Mouse (Mus musculus) 3134 (cell line): Measurements from ENCODE around the gene Alkbh3.

Source experiments
- DNase-seq: peaks from one replicate; pipeline ENCODE4 v3.0.0-alpha.2; 2011; ENCODE audit warnings: low spot score; ENCODE audit not compliant: insufficient read length; ENCODE audit errors: extremely low read depth

The Alkbh3 gene

GRCm38 (mm10) chr2:93956331-93956801, 54.2 kb downstream of the Alkbh3 start:
- DNase-seq: no peak

- no peak for DNase-seq
These were observed 54.7 kb downstream of the Alkbh3 start for GRCm38 (mm10) chr2:93955886-93956285.

GRCm38 (mm10) chr2:93954781-93955578, 55.6 kb downstream of the Alkbh3 start:
- no peak for DNase-seq

DNA sequence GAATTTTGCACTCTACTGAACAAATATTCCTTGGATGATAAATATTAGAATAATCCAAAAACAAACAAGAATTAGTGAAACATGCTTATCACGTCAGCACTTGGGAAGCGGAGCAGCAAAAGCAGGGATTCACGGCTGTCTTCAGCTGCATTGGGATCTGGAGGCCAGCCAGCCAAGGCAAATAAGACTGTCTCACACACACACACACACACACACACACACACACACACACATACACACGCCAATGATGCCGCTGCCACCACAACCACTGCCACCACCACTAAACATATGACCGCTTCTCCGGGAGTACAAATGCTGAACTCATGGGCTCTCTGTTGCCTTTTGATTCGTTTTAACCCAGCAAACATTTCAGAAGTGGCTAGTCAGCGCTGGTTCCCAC, 56.9 kb downstream of the Alkbh3 start:
- no peak for DNase-seq

DNA sequence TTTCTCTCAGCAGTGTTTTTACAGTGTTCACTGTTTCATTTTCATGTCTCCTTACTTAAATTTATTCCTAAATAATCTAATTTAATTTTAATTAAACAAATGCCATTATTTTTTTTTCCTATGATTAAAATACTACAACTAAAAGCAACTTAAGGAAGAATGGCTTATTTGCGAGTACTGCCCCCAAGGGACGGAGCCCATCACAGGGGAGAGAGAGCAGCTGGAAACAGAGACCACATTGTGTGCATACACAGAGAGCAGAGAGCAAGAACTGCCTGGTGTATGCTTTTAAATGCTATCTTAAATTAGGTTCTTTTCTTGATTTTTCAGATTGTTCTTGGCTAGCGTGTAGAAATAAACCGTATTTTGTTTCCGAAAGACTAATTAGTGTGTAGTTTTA, 63.6 kb downstream of the Alkbh3 start:
- no peak for DNase-seq

DNA sequence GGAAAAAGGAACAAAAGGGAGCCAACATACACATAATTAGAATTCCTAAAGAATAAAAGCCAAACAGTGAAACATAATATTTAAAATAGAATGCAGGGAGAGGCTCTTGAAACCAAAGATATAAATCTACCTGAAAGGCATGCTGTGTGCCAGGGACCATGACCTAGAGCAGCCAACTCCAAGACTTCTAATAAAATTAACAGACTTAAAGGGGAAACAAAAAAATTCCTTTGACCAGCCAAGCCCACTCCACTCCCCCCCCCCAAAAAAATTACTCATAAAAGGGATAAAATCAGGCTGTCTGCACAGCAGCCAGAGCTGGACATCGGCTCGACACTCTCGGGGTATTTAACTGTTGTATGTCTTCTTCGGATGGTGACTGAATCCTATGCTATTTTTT, 65.8 kb downstream of the Alkbh3 start:
- DNase-seq: no peak

GRCm38 (mm10) chr2:93944099-93944498, 66.5 kb downstream of the Alkbh3 start:
- no peak for DNase-seq

GRCm38 (mm10) chr2:93941670-93942069, 68.9 kb downstream of the Alkbh3 start:
- peak; percentile 27 for DNase-seq

DNA sequence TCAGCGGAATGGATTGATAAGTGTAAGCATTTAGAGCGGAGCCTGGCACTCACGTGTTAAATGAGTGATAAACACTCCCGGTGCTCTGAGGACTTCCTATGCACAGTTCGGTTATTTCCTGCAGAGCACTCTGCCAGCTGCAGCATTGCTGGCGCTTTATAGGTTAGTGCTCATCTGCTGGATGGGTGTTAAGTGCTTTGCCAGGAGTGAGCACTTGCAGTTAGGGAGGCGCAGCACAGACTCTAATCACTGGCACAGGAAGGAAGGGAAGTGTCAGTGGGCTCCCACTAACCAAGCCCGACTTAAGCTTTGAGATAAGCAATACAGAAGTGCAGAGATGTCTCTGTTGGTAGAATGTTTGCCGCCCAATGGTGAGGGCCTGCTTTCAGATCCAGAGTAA, 72.1 kb downstream of the Alkbh3 start:
- DNase-seq: no peak
